ENCODE assay signal across 26 mouse cellular contexts in genomic region chr2:27200586-27200985, GRCm38 (mm10). TPM values are rescaled to one million over a fixed set of nuclear protein-coding genes. Genes with fewer than 3 reads are reported as not detected.
A peak's percentile ranks its signal among the peaks of the same experiment; 100 is the strongest.
DNase-seq lines count a peak whose midpoint lies in the region; ATAC-seq and TF ChIP-seq lines count a peak whose summit lies in the region.
"Had no signal": no experiment of that assay in that cellular context is flagged by ENCODE, and none has a peak within 500 bp of the region (broad histone marks: within the 10 kb centered on the region; RNA-seq: fewer than 3 reads in every experiment).

No protein-coding gene starts in this region.

- H3K4me2 ChIP-seq in forebrain, postnatal 0 days (ENCODE audit: low read depth), result no peak overlapping the region
- no peak overlapping the region for H3K4me2 ChIP-seq in forebrain, embryonic 15.5 days (replicated peaks)
- 0 out of 2 replicates have a peak overlapping the region, but pooled peaks have one; percentile 27 for H3K4me2 ChIP-seq in heart, embryonic 15.5 days
- H3K4me2 ChIP-seq in midbrain, postnatal 0 days (ENCODE audit: low read depth, low read length, poor library complexity, severe bottlenecking), result no peak overlapping the region
- H3K4me2 ChIP-seq: embryonic facial prominence, embryonic 13.5 days; forebrain, embryonic 12.5 days; hindbrain, embryonic 12.5 days; liver, embryonic 15.5 days; midbrain, embryonic 11.5 days; neural tube, embryonic 15.5 days had no signal

- no peaks in the 10 kb centered on the region for H3K36me3 ChIP-seq in forebrain, postnatal 0 days (ENCODE audit: insufficient read depth)
- H3K36me3 ChIP-seq in forebrain, embryonic 15.5 days, result no peaks in the 10 kb centered on the region
- H3K36me3 ChIP-seq in heart, embryonic 15.5 days, result no peaks in the 10 kb centered on the region
- H3K36me3 ChIP-seq in midbrain, postnatal 0 days (ENCODE audit: insufficient read depth, low read length), result no peaks in the 10 kb centered on the region
- H3K36me3 ChIP-seq in midbrain, embryonic 10.5 days, result no peaks in the 10 kb centered on the region
- H3K36me3 ChIP-seq: embryonic facial prominence, embryonic 13.5 days; forebrain, embryonic 12.5 days; hindbrain, embryonic 12.5 days; neural tube, embryonic 15.5 days had no signal

- DNase-seq in forebrain, postnatal 0 days, result no peak
- DNase-seq in heart, adult 11 months, result no peak
- DNase-seq in midbrain, postnatal 0 days (ENCODE audit: low spot score), result peak; percentile 20
- DNase-seq in midbrain, embryonic 10.5 days (ENCODE audit: low spot score), result no peak
- no peak for DNase-seq in left cerebral cortex, adult 9 months (ENCODE audit: low spot score in 2 of 2)
- no peak for DNase-seq in adrenal gland, postnatal 14 days
- DNase-seq: adrenal gland, postnatal 10 days; cerebellum, adult 8-10 months; cerebellum, postnatal 36 days; embryo, embryonic 11 days; gastrocnemius, adult 2 months; kidney, adult 18-20 months; kidney, postnatal 4 days; left cerebral cortex, postnatal 4 days; liver; right cerebral cortex, adult 18-20 months had no signal

- no peaks in the 10 kb centered on the region for H3K9me3 ChIP-seq in forebrain, postnatal 0 days (ENCODE audit: low read length)
- H3K9me3 ChIP-seq in forebrain, embryonic 15.5 days, result no peaks in the 10 kb centered on the region
- H3K9me3 ChIP-seq in heart, embryonic 15.5 days (replicated peaks), result no peaks in the 10 kb centered on the region
- H3K9me3 ChIP-seq in midbrain, postnatal 0 days (ENCODE audit: low read length), result no peaks in the 10 kb centered on the region
- H3K9me3 ChIP-seq in midbrain, embryonic 10.5 days (replicated peaks), result no peaks in the 10 kb centered on the region
- H3K9me3 ChIP-seq: embryonic facial prominence, embryonic 13.5 days; forebrain, embryonic 12.5 days; hindbrain, embryonic 12.5 days; liver, embryonic 15.5 days; neural tube, embryonic 15.5 days had no signal

- H3K27ac ChIP-seq in forebrain, postnatal 0 days (ENCODE audit: low read depth, low read length), result no peak overlapping the region
- no peak overlapping the region for H3K27ac ChIP-seq in forebrain, embryonic 15.5 days (replicated peaks)
- H3K27ac ChIP-seq in heart, embryonic 15.5 days, result peak overlapping the region; percentile 92
- no peak overlapping the region for H3K27ac ChIP-seq in midbrain, postnatal 0 days (ENCODE audit: low read depth, low read length)
- no peak overlapping the region for H3K27ac ChIP-seq in midbrain, embryonic 10.5 days (replicated peaks)
- H3K27ac ChIP-seq: embryonic facial prominence, embryonic 13.5 days; forebrain, embryonic 12.5 days; gastrocnemius, adult 2 months; hindbrain, embryonic 12.5 days; left cerebral cortex, adult 2 months; liver, embryonic 15.5 days; neural tube, embryonic 15.5 days had no signal

- H3K4me3 ChIP-seq in forebrain, postnatal 0 days (ENCODE audit: low read depth, low read length), result no peak overlapping the region
- H3K4me3 ChIP-seq in forebrain, embryonic 15.5 days, result no peak overlapping the region
- H3K4me3 ChIP-seq in heart, embryonic 15.5 days, result no peak overlapping the region
- no peak overlapping the region for H3K4me3 ChIP-seq in midbrain, postnatal 0 days (ENCODE audit: low read depth, low read length)
- no peak overlapping the region for H3K4me3 ChIP-seq in midbrain, embryonic 10.5 days
- H3K4me3 ChIP-seq: embryonic facial prominence, embryonic 13.5 days; erythroblast, embryonic 14.5 days; forebrain, embryonic 12.5 days; gastrocnemius, adult 2 months; hindbrain, embryonic 12.5 days; left cerebral cortex, adult 2 months; liver, embryonic 15.5 days; neural tube, embryonic 15.5 days had no signal

- H3K9ac ChIP-seq in forebrain, postnatal 0 days, result no peak overlapping the region
- H3K9ac ChIP-seq in forebrain, embryonic 15.5 days (replicated peaks), result no peak overlapping the region
- H3K9ac ChIP-seq in heart, embryonic 15.5 days, result no peak overlapping the region
- no peak overlapping the region for H3K9ac ChIP-seq in midbrain, postnatal 0 days (replicated peaks; ENCODE audit: low read length, poor library complexity, severe bottlenecking)
- H3K9ac ChIP-seq: embryonic facial prominence, embryonic 13.5 days; forebrain, embryonic 12.5 days; hindbrain, embryonic 12.5 days; liver, embryonic 15.5 days; neural tube, embryonic 15.5 days had no signal

- peak; percentile 29; the same call in 1 of the 2 replicates for ATAC-seq in forebrain, postnatal 0 days
- ATAC-seq in forebrain, embryonic 15.5 days (replicated peaks), result no peak
- peak; percentile 48; the same call in 1 of the 2 replicates for ATAC-seq in heart, embryonic 15.5 days (replicated peaks; ENCODE audit: insufficient number of reproducible peaks, insufficient read depth, low FRiP score, low read depth)
- no peak for ATAC-seq in midbrain, postnatal 0 days (ENCODE audit: low FRiP score)

- WGBS in forebrain, postnatal 0 days, result 54% methylated on average over 1 of the region's 1 CpGs
- WGBS in forebrain, embryonic 15.5 days, result 72% methylated on average over 1 of the region's 1 CpGs
- WGBS in heart, embryonic 15.5 days, result 47% methylated on average over 1 of the region's 1 CpGs
- 67% methylated on average over 1 of the region's 1 CpGs for WGBS in midbrain, postnatal 0 days
- 79% methylated on average over 1 of the region's 1 CpGs for WGBS in midbrain, embryonic 10.5 days

- no peaks in the 10 kb centered on the region for H3K27me3 ChIP-seq in forebrain, postnatal 0 days (ENCODE audit: insufficient read depth, low read length)
- H3K27me3 ChIP-seq in forebrain, embryonic 15.5 days, result no peaks in the 10 kb centered on the region
- H3K27me3 ChIP-seq in heart, embryonic 15.5 days, result no peaks in the 10 kb centered on the region
- H3K27me3 ChIP-seq in midbrain, postnatal 0 days (ENCODE audit: insufficient read depth, low read length), result no peaks in the 10 kb centered on the region
- H3K27me3 ChIP-seq in midbrain, embryonic 10.5 days (ENCODE audit: low read depth, poor library complexity, severe bottlenecking), result no peaks in the 10 kb centered on the region
- H3K27me3 ChIP-seq: embryonic facial prominence, embryonic 13.5 days; forebrain, embryonic 12.5 days; hindbrain, embryonic 12.5 days; liver, embryonic 15.5 days; neural tube, embryonic 15.5 days had no signal

- TF ChIP-seq CTCF in forebrain, postnatal 0 days (IDR thresholded peaks at IDR 0.05; ENCODE audit: low read depth), result no peak
- TF ChIP-seq CTCF in midbrain, postnatal 0 days (IDR thresholded peaks at IDR 0.05), result no peak

- no peaks in the 10 kb centered on the region for H3K4me1 ChIP-seq in forebrain, postnatal 0 days (ENCODE audit: insufficient read depth)
- no peaks in the 10 kb centered on the region for H3K4me1 ChIP-seq in forebrain, embryonic 15.5 days
- peaks cover 73% of the 10 kb centered on the region for H3K4me1 ChIP-seq in heart, embryonic 15.5 days (replicated peaks)
- H3K4me1 ChIP-seq in midbrain, postnatal 0 days (ENCODE audit: insufficient read depth, low read length), result no peaks in the 10 kb centered on the region
- H3K4me1 ChIP-seq in midbrain, embryonic 10.5 days, result peaks cover 7% of the 10 kb centered on the region; the same call in 1 of the 2 replicates
- H3K4me1 ChIP-seq: embryonic facial prominence, embryonic 13.5 days; forebrain, embryonic 12.5 days; neural tube, embryonic 15.5 days had no signal

RNA-seq across cellular contexts. Expression of gene Dbh, which starts 35.6 kb away (rescaled TPM):
- 0.05 and 0.15 TPM in 2 replicates for total RNA-seq in forebrain, postnatal 0 days (2014; rRNA removed)
- polyA plus RNA-seq in forebrain, postnatal 0 days (2015; fragmentation: Nextera tagmentation; extraction: Ambion mirVana), result 0.09 and 0.15 TPM in 2 replicates
- 0.06 TPM in 1 of 2 replicates, not detected in the other for polyA plus RNA-seq in forebrain, embryonic 15.5 days (2015; fragmentation: Nextera tagmentation; extraction: Ambion mirVana)
- 0.60 and 6.5 TPM in 2 replicates for polyA plus RNA-seq in heart, embryonic 15.5 days (2015; fragmentation: Nextera tagmentation; extraction: Ambion mirVana)
- 4.2 and 12.3 TPM in 2 replicates for total RNA-seq in midbrain, postnatal 0 days (2014; rRNA removed)
- polyA plus RNA-seq in midbrain, postnatal 0 days (2015; fragmentation: Nextera tagmentation; extraction: Ambion mirVana), result 0.21 and 0.45 TPM in 2 replicates
- polyA plus RNA-seq in midbrain, embryonic 10.5 days (2016; fragmentation: Nextera tagmentation; extraction: Ambion mirVana), result 1.1 TPM in 2 replicates
- total RNA-seq in adrenal gland, postnatal 14 days (2021), result 334 and 392 TPM in 2 replicates
- total RNA-seq: gastrocnemius, adult 2 months had no signal
- polyA plus RNA-seq: erythroblast, embryonic 14.5 days; forebrain, embryonic 12.5 days had no signal

RNA-seq across cellular contexts. Expression of gene Sardh, which starts 47.6 kb away (rescaled TPM):
- total RNA-seq in forebrain, postnatal 0 days (2014; rRNA removed), result 7.2 and 7.5 TPM in 2 replicates
- polyA plus RNA-seq in forebrain, postnatal 0 days (2015; fragmentation: Nextera tagmentation; extraction: Ambion mirVana), result 5.7 and 6.2 TPM in 2 replicates
- polyA plus RNA-seq in forebrain, embryonic 15.5 days (2015; fragmentation: Nextera tagmentation; extraction: Ambion mirVana), result 3.6 and 4.5 TPM in 2 replicates
- polyA plus RNA-seq in heart, embryonic 15.5 days (2015; fragmentation: Nextera tagmentation; extraction: Ambion mirVana), result 18.7 and 21.4 TPM in 2 replicates
- total RNA-seq in midbrain, postnatal 0 days (2014; rRNA removed), result 9.5 and 11.8 TPM in 2 replicates
- polyA plus RNA-seq in midbrain, postnatal 0 days (2015; fragmentation: Nextera tagmentation; extraction: Ambion mirVana), result 7.4 and 8.9 TPM in 2 replicates
- polyA plus RNA-seq in midbrain, embryonic 10.5 days (2016; fragmentation: Nextera tagmentation; extraction: Ambion mirVana), result 1.0 and 3.7 TPM in 2 replicates
- 15.1 and 81.2 TPM in 2 replicates for total RNA-seq in adrenal gland, postnatal 14 days (2021)

RNA-seq across cellular contexts. Expression of gene Fam163b, which starts 58.3 kb away (rescaled TPM):
- total RNA-seq in forebrain, postnatal 0 days (2014; rRNA removed), result 7.5 and 7.8 TPM in 2 replicates
- 23.9 and 26.2 TPM in 2 replicates for polyA plus RNA-seq in forebrain, postnatal 0 days (2015; fragmentation: Nextera tagmentation; extraction: Ambion mirVana)
- 3.5 and 4.6 TPM in 2 replicates for polyA plus RNA-seq in forebrain, embryonic 15.5 days (2015; fragmentation: Nextera tagmentation; extraction: Ambion mirVana)
- 0.39 and 0.67 TPM in 2 replicates for polyA plus RNA-seq in heart, embryonic 15.5 days (2015; fragmentation: Nextera tagmentation; extraction: Ambion mirVana)
- 4.9 and 8.4 TPM in 2 replicates for total RNA-seq in midbrain, postnatal 0 days (2014; rRNA removed)
- 13.0 and 13.9 TPM in 2 replicates for polyA plus RNA-seq in midbrain, postnatal 0 days (2015; fragmentation: Nextera tagmentation; extraction: Ambion mirVana)
- polyA plus RNA-seq in midbrain, embryonic 10.5 days (2016; fragmentation: Nextera tagmentation; extraction: Ambion mirVana), result 0.06 and 0.22 TPM in 2 replicates
- 2.0 and 2.1 TPM in 2 replicates for total RNA-seq in adrenal gland, postnatal 14 days (2021)
- total RNA-seq: gastrocnemius, adult 2 months had no signal
- polyA plus RNA-seq: erythroblast, embryonic 14.5 days; liver, embryonic 15.5 days had no signal

Comparison
In these comparisons a context has a peak if more than half of its experiments do, and no peak if none do; other contexts are left out.
1. ATAC-seq: peak in forebrain, postnatal 0 days (single experiment) and heart, embryonic 15.5 days (single experiment); none in forebrain, embryonic 15.5 days (single experiment) and midbrain, postnatal 0 days (single experiment).